Mouse (Mus musculus): Measurements from ENCODE around the gene Selenop.

The Selenop gene

DNA sequence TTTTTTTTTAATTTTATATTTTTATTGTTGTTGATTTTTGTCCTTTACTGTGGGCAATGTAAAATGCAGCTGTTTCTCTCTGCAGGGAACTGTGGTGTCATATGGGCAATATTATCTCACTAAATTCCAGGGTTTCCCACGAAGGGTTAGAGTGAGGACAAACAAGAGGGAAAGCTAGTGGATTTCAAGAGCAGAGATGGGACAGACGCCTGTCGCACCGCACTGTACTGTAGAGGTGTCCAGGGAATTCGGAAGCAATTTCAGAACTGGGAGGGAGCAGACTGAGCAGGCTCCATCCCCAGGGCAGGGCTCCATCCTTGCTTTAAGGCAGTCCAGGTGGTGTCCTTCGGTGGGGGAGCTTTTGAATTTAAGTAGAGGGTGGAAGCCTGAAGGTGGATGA is 2.9 kb downstream of the Selenop start:
- DNase-seq = no peak

GRCm38 (mm10) chr15:3273191-3273590 is 4.8 kb downstream of the Selenop start:
- no peak for DNase-seq

- no peak for DNase-seq
Measured at GRCm38 (mm10) chr15:3277391-3277790, 9.0 kb downstream of the Selenop start.

- no peak for DNase-seq
Measured at GRCm38 (mm10) chr15:3279242-3279641, 10.9 kb downstream of the Selenop start.

GRCm38 (mm10) chr15:3281216-3281615 is 12.9 kb downstream of the Selenop start:
- no peak for DNase-seq

GRCm38 (mm10) chr15:3281737-3282136 is 13.4 kb downstream of the Selenop start:
- DNase-seq = no peak

- no peak for DNase-seq
Measured at GRCm38 (mm10) chr15:3286032-3286431, 17.7 kb downstream of the Selenop start.

- DNase-seq = no peak
Measured at GRCm38 (mm10) chr15:3290435-3290834, 22.1 kb downstream of the Selenop start.

DNA sequence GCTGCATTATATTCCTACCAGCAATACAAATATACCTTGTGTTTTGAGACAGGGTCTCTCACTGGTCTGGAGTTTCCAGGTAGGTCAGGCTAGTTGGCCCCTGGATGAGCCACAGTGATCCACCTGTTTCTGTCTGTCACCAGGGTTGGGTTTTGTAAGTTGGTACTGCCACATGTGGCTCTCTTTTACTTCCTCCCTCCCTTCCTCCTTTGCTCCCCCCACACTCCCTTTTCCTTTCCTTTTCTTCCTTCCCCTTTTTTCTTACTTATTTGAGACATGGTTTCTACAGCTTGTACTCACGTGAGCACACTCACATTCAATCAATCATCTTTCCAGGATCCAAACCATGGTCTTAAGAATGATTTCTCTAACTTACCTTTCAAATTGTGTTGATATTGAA is 25.1 kb downstream of the Selenop start:
- no peak for DNase-seq

GRCm38 (mm10) chr15:3295986-3296385 is 27.6 kb downstream of the Selenop start:
- DNase-seq = no peak

DNA sequence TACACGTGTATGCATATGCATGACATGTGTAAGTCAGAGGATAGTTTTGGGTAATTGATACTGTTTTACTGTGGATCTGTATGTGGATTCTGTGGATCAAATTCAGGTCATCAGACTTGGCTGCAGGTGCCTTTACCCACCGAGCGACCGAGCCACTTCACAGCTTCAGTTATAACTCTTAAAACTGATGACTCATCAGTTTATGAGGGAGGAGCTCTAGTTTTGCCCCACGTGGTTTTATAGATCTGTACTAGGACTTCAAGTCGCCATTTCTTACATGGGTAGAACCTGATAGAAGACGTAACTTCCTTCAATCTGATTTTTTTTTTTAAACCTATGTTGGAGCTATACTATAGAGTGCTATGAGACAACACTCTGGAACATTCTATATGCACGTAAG is 29.3 kb downstream of the Selenop start:
- no peak for DNase-seq

DNA sequence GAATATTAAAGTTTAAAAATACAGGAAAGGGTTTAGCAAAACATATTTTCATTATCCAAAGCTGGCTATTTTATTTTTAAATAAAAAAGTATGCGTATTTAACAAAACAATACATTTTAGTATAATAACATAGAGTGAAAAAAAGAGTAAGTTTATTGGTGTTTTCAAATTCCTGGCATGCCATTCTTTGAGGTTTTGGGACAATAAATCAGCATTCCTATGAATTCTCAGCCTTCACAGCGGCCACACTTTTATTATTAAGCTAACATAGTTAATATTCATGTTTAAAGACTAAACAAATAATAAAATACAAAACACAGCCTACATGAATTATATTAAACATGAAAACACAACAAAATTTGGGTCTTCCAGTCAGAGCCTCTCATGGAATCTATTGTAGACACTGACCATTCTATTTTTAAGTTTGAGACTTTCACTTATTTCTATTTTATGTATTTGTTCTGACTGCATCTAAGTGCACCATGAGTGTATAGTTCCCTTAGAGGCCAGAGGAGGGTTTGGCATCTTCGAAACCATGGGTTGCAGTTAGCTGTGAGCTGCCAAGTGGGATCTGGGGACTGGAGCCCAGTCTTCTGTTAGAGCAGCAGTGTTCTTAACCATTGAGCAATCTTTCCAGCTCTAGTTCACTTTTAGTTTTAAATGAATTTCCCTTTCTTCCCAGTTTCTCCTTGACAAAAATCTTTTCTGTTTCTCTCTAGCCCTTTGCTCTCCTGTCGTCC is 32.2 kb downstream of the Selenop start:
- DNase-seq = no peak

GRCm38 (mm10) chr15:3303426-3303825 is 35.1 kb downstream of the Selenop start, which contains the start of gene Ccdc152:
Gene Ccdc152 (minus strand): TSS chr15:3303526.
- DNase-seq = no peak

GRCm38 (mm10) chr15:3309856-3310255 is 41.5 kb downstream of the Selenop start:
- no peak for DNase-seq

DNA sequence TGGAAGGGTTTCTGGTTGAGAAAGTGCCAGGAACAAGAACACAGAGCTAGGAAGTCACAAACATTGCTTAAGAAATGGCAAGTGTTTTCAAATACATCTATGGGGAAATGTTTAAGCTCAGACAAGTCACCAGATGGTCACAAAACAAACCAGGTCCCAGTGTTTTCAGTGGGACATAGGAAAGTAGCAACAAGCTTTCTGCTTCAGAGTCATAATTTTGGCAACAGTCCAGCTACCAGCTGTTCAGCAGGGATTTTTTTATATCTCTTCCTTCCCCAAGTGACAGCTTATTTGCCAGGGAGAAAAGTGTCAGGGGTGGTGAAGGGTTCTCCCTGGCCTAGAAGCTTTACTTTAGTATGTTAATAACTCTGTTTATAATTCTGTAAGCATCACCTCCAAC is 44.6 kb downstream of the Selenop start:
- DNase-seq = no peak

- no peak for DNase-seq
Measured at GRCm38 (mm10) chr15:3316617-3317016, 48.3 kb downstream of the Selenop start.

DNA sequence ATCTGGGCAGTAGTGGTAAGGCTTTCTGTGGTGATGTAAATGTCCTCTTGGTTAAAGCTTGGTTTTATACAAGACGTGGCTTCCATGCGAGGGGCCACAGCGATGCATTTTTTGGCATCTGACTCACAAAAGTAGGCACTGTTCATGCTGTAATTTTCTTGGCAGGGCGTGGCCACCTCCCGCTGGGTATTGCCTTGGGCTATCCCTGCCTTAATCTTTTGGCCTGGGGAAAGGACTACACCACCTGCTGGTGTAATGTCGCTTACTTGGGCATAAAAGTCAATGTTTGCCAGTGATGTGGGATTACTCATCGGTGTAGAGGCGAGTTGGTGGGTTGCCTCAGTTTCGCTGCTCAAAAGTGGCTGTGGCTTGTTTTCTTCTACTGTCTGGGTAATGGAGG is 51.6 kb downstream of the Selenop start:
- DNase-seq = no peak

DNA sequence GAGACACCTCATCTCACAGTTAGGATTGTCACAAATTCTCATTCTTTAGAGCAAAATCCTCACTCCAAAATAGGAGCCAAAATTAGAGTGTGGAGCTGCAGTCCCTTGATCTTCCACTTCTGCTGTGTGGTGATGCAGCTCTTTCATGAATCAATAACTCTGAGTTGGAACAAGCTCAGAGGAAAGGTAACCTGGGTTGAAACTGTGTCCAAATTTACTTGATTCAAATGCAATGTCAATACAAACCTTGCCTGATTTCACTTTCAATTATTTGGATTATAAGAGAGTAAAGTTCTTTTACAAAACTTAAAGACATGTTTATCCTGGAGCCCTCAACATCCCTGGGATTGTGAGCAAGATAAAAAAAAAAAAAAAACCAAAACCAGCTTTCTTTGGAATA is 54.7 kb downstream of the Selenop start:
- no peak for DNase-seq

Measured in cerebellum, postnatal 25 days (tissue).